ENCODE assay signal across 8 mouse cellular contexts in the genomic region with DNA sequence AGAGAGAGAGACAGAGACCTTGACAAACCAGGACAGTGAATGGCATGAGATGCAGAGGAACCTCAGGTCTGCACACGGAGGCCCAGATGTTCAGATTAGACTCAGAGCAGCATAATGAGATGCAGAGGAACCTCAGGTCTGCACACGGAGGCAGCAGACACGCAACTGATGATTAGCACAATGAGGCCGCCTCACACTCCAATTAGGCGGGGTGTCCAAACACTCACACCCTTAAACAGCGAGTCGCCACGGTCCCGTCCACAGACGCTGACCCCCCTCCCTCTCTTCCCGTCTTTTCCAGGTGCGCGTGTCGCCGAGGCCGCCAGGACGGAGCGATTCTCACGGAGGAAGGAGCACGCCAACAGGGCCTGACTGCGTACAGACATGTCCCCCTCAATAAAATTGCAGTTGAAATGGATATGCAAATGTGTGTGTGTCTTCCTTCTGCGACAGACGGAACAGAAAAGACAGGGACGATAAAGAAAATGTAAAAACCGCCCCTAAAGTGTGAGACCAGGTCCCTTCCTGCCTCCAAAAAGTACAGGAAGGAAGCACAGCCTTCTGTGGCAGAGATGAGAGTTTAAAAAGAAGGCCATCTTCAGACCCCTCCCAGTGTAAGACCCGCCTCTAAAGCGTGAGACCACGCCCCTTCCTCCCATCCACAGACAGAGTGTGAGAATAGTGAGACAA. TPM values are rescaled to one million over a fixed set of nuclear protein-coding genes. Genes with fewer than 3 reads are reported as not detected.
DNase-seq lines count a peak whose midpoint lies in the region; ATAC-seq and TF ChIP-seq lines count a peak whose summit lies in the region.
"Not testable (repeated sequence)": the region's sequence is repeated elsewhere in the genome, so short reads cannot be mapped to it uniquely, and the experiment has no call there.
"Had no signal": no experiment of that assay in that cellular context is flagged by ENCODE, and none has a peak within 500 bp of the region (broad histone marks: within the 10 kb centered on the region; RNA-seq: fewer than 3 reads in every experiment).

No protein-coding gene starts in this region.

- not testable (repeated sequence) for H3K27me3 ChIP-seq in hindbrain, embryonic 15.5 days

- ATAC-seq in hindbrain, embryonic 15.5 days (ENCODE audit: low FRiP score, low read depth) = peak; percentile 37; the same call in 1 of the 2 replicates
- ATAC-seq in megakaryocyte-erythroid progenitor cell, adult 5-6 weeks (replicated peaks; ENCODE audit: low FRiP score, low TSS enrichment, poor library complexity, severe bottlenecking) = peak; percentile 20

- not testable (repeated sequence) for TF ChIP-seq CTCF in left cerebral cortex, adult 2 months (IDR thresholded peaks at IDR 0.05)

- peak; percentile 49 for DNase-seq in adipocyte (ENCODE audit: low spot score)
- peak; percentile 63 for DNase-seq in embryo, embryonic 11 days
- DNase-seq in gastrocnemius, adult 8-10 months (ENCODE audit: low spot score in 2 of 2) = peak; percentile 18 to 53
- DNase-seq in left cerebral cortex, adult 2 months (ENCODE audit: extremely low spot score in 1 of 2, low spot score in 2 of 2) = peak; percentile 47 to 69
- peak; percentile 59 for DNase-seq in skeletal muscle tissue, adult 2 months (ENCODE audit: low read depth, low spot score)

- not testable (repeated sequence) for H3K9ac ChIP-seq in hindbrain, embryonic 15.5 days

- not testable (repeated sequence) for H3K4me2 ChIP-seq in hindbrain, embryonic 15.5 days

- H3K4me1 ChIP-seq in hindbrain, embryonic 15.5 days (replicated peaks) = not testable (repeated sequence)

- H3K36me3 ChIP-seq in hindbrain, embryonic 15.5 days = peaks cover 22% of the 10 kb centered on the region

- intact Hi-C loops in left cerebral cortex, adult 2 months (cut with DNase I) = not testable (repeated sequence)

- not testable (repeated sequence) for H3K27ac ChIP-seq in hindbrain, embryonic 15.5 days (replicated peaks); left cerebral cortex, adult 2 months

- not testable (repeated sequence) for H3K4me3 ChIP-seq in hindbrain, embryonic 15.5 days; left cerebral cortex, adult 2 months

- peaks cover 24% of the 10 kb centered on the region for H3K9me3 ChIP-seq in hindbrain, embryonic 15.5 days

- 72% methylated on average over 28 of the region's 28 CpGs for WGBS in hindbrain, embryonic 15.5 days

RNA-seq across cellular contexts. Expression of gene Gm21860, which starts 15.6 kb away (rescaled TPM):
- not detected for total RNA-seq in gastrocnemius, adult 8-10 months (2022)
- polyA plus RNA-seq in hindbrain, embryonic 15.5 days (2015; fragmentation: Nextera tagmentation; extraction: Ambion mirVana) = not detected in 2 replicates
- not detected for total RNA-seq in left cerebral cortex, adult 2 months (2021)
- not detected in 2 replicates for total RNA-seq in megakaryocyte-erythroid progenitor cell, adult 5-6 weeks (2014; fragmentation: Nextera tagmentation)
- not detected in 2 replicates for total RNA-seq in megakaryocyte-erythroid progenitor cell, adult 5-6 weeks (2017)
- polyA plus RNA-seq: liver, embryonic 12.5 days had no signal

RNA-seq across cellular contexts. Expression of gene Gm47283, which starts 45.6 kb away (rescaled TPM):
- total RNA-seq in gastrocnemius, adult 8-10 months (2022) = not detected
- not detected in 2 replicates for polyA plus RNA-seq in hindbrain, embryonic 15.5 days (2015; fragmentation: Nextera tagmentation; extraction: Ambion mirVana)
- not detected for total RNA-seq in left cerebral cortex, adult 2 months (2021)
- total RNA-seq in megakaryocyte-erythroid progenitor cell, adult 5-6 weeks (2014; fragmentation: Nextera tagmentation) = not detected in 2 replicates
- total RNA-seq in megakaryocyte-erythroid progenitor cell, adult 5-6 weeks (2017) = not detected in 2 replicates
- polyA plus RNA-seq: liver, embryonic 12.5 days had no signal
